Mouse (Mus musculus): ENCODE results near the gene Tmem9b.

DNA sequence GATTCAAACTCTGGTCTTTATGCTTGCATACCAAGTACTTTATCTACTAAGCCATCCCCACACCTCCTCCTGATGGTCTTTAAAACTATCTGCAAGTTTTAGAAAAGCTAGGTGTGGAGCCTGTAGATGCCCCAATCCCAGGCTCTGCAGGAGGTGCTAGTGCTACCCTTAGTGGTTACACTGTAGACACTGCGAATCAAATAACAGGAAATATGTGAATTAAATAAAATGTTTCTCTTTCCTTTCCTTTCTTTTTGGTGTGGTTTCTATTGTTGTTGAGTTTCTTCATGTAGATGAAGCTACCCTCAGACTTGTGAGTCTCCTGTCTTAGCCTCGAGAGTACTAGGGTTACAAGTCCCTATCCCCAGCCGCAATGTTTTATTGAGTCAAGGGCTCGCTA is 11.0 kb downstream of the Tmem9b start:
- TF ChIP-seq CTCF (IDR thresholded peaks at IDR 0.05; ENCODE audit: control insufficient read depth, insufficient read depth, insufficient read length): no peak
- TF ChIP-seq MAX (IDR thresholded peaks at IDR 0.05): no peak
- no peak for TF ChIP-seq FOSL1 (IDR thresholded peaks at IDR 0.05; ENCODE audit: insufficient read depth, low read length, poor library complexity, severe bottlenecking)
- TF ChIP-seq USF1 (IDR thresholded peaks at IDR 0.05; ENCODE audit: low read depth): no peak
- no peak for TF ChIP-seq CEBPB (IDR thresholded peaks at IDR 0.05; ENCODE audit: low read depth)
- TF ChIP-seq MYOD1 (IDR thresholded peaks at IDR 0.05; ENCODE audit: control insufficient read depth, insufficient read length, low read depth): no peak

All from C2C12 (cell line).